Mouse (Mus musculus) kidney, adult 8-10 months (tissue): ENCODE measurements around the gene Olfr450.

Experiments used
- DNase-seq, 2 experiments: peaks; one replicate each; pipeline ENCODE4 v3.0.0; 2022

Gene Olfr450

GRCm38 (mm10) chr6:42811639-42812038 is at the start of gene Olfr450:
Gene Olfr450 (plus strand): TSS chr6:42811939.
- no peak for DNase-seq

GRCm38 (mm10) chr6:42777066-42777465 is 34.7 kb upstream of the Olfr450 start:
- DNase-seq = no peak

- no peak for DNase-seq
Measured at GRCm38 (mm10) chr6:42784793-42785192, 26.9 kb upstream of the Olfr450 start, which contains the start of gene Olfr452. Gene Olfr452 (plus strand): TSS chr6:42785093.

GRCm38 (mm10) chr6:42790247-42790948 is 21.3 kb upstream of the Olfr450 start:
- DNase-seq = no peak

- no peak for DNase-seq
Measured at GRCm38 (mm10) chr6:42790949-42791556, 20.7 kb upstream of the Olfr450 start.

GRCm38 (mm10) chr6:42794982-42795381 is 16.8 kb upstream of the Olfr450 start:
- no peak for DNase-seq

GRCm38 (mm10) chr6:42834084-42834483 is 22.3 kb downstream of the Olfr450 start, which contains the start of gene Olfr449:
Gene Olfr449 (plus strand): TSS chr6:42834384.
- no peak for DNase-seq

- peak; percentile 3 to 13 for DNase-seq
Measured at GRCm38 (mm10) chr6:42860222-42860819, 48.6 kb downstream of the Olfr450 start.
